Mouse (Mus musculus): ENCODE data around the gene Dcaf6.

GRCm38 (mm10) chr1:165503307-165504024 lies 43.2 kb upstream of the Dcaf6 start:
- TF ChIP-seq CTCF (IDR thresholded peaks at IDR 0.05; ENCODE audit: low read depth) (peak; percentile 72), EP300 (IDR thresholded peaks at IDR 0.05; ENCODE audit: low read depth) (no peak)
